Mouse (Mus musculus) limb, embryonic 14.5 days (tissue): ENCODE results near the gene Maml2. TPM values are rescaled to one million over a fixed set of nuclear protein-coding genes. Genes with fewer than 3 reads are reported as not detected.

Experiments
- ATAC-seq: fragments of 200-750 bp; cut with Nextera tagmentation; 2 replicates; pipeline ENCODE4 v1.8.0; 2017; ENCODE audit warnings: low read depth, moderate number of reproducible peaks, moderate TSS enrichment; ENCODE audit not compliant: low FRiP score
- DNase-seq: peaks from one replicate; pipeline ENCODE4 v3.0.0-alpha.2; 2015; ENCODE audit warnings: low spot score
- H3K27ac ChIP-seq: fragments of 300-500 bp; sonication (generic); replicated peaks from 2 replicates; pipeline ENCODE4 v1.5.1; 2014; ENCODE audit warnings: low read depth, mild to moderate bottlenecking, low read length, moderate library complexity, mixed read lengths
- H3K27me3 ChIP-seq: fragments of 300-500 bp; sonication (generic); 2 replicates; pipeline ENCODE4 v1.6.1; 2014; ENCODE audit warnings: low read length, mixed read lengths; ENCODE audit not compliant: control insufficient read depth, insufficient read depth
- H3K36me3 ChIP-seq: fragments of 300-500 bp; sonication (generic); 2 replicates; pipeline ENCODE4 v1.6.1; 2014; ENCODE audit warnings: mild to moderate bottlenecking, low read length, moderate library complexity, mixed read lengths; ENCODE audit not compliant: control insufficient read depth, insufficient read depth
- H3K4me1 ChIP-seq: fragments of 300-500 bp; sonication (generic); 2 replicates; pipeline ENCODE4 v1.6.1; 2014; ENCODE audit warnings: antibody characterized with exemption, low read length, mixed read lengths; ENCODE audit not compliant: control insufficient read depth, insufficient read depth
- H3K4me2 ChIP-seq: fragments of 300-500 bp; sonication (generic); replicated peaks from 2 replicates; pipeline ENCODE4 v1.6.1; 2014; ENCODE audit warnings: low read depth, mild to moderate bottlenecking, low read length, moderate library complexity; ENCODE audit not compliant: severe bottlenecking
- H3K4me3 ChIP-seq: fragments of 300-500 bp; sonication (generic); replicated peaks from 2 replicates; pipeline ENCODE4 v1.5.1; 2014; ENCODE audit warnings: low read length
- H3K9ac ChIP-seq: fragments of 300-500 bp; sonication (generic); 2 replicates; pipeline ENCODE4 v1.6.1; 2014; ENCODE audit warnings: mild to moderate bottlenecking, low read depth, low read length, moderate library complexity; ENCODE audit not compliant: severe bottlenecking
- H3K9me3 ChIP-seq: fragments of 300-500 bp; sonication (generic); 2 replicates; pipeline ENCODE4 v1.6.1; 2016; ENCODE audit warnings: low read length; ENCODE audit not compliant: control insufficient read depth
- POLR2A ChIP-seq: fragments of 200-500 bp; IDR thresholded peaks from 2 replicates; pipeline ENCODE4 v1.8.0; 2012; ENCODE audit warnings: inconsistent platforms, mild to moderate bottlenecking, moderate library complexity, borderline replicate concordance; ENCODE audit not compliant: insufficient read depth, insufficient read length; ENCODE audit errors: extremely low read depth
- WGBS: fragments of 180-500 bp; shearing (Covaris S2); extraction: QIAGEN DNeasy Blood & Tissue Kit; methylation state at CpG from one replicate; pipeline ENCODE4 v1.1.7; 2014; 5-methylcytosine and 5-hydroxymethylcytosine counted together
- polyA plus RNA-seq, 2 experiments: library from polyadenylated mRNA; depleted of rRNA in 1 of 2; stranded (reverse) in 1 of 2; unstranded in 1 of 2; fragments of >200 nt; fragmentation: Nextera tagmentation in 1 of 2; extraction: Ambion mirVana in 1 of 2; gene quantifications; 2 replicates each; pipeline versions ENCODE4 v1.2.1 to v1.2.3; 2012 to 2014

Gene Maml2
- polyA plus RNA-seq, 2 experiments, result 9.9 to 10.7 TPM

- Histone ChIP-seq H3K9ac (no peak overlapping the region), H3K27ac (no peak overlapping the region), H3K4me2 (no peak overlapping the region), H3K9me3 (no peaks in the 10 kb centered on the region), H3K4me1 (peaks cover 7% of the 10 kb centered on the region; the same call in 1 of the 2 replicates), H3K36me3 (no peaks in the 10 kb centered on the region), H3K27me3 (no peaks in the 10 kb centered on the region), H3K4me3 (no peak overlapping the region)
- 74% methylated on average over 3 of the region's 3 CpGs for WGBS
- ATAC-seq, result no peak
- TF ChIP-seq POLR2A, result no peak
- no peak for DNase-seq
These were observed 12.5 kb downstream of the Maml2 start for GRCm38 (mm10) chr9:13310236-13310635.

- DNase-seq (no peak), ATAC-seq (no peak)
- H3K27ac ChIP-seq, result no peak overlapping the region
- no peak overlapping the region for H3K4me3 ChIP-seq
- TF ChIP-seq POLR2A, result no peak
- no peaks in the 10 kb centered on the region for H3K27me3 ChIP-seq
- 47% methylated on average over 2 of the region's 2 CpGs for WGBS
- H3K36me3 ChIP-seq, result no peaks in the 10 kb centered on the region
- H3K4me2 ChIP-seq, result no peak overlapping the region
- no peak overlapping the region for H3K9ac ChIP-seq
- peaks cover 14% of the 10 kb centered on the region; the same call in 1 of the 2 replicates for H3K4me1 ChIP-seq
- no peaks in the 10 kb centered on the region for H3K9me3 ChIP-seq
These were observed 13.3 kb downstream of the Maml2 start for GRCm38 (mm10) chr9:13311094-13311493.

- no peaks in the 10 kb centered on the region for H3K36me3 ChIP-seq
- 92% methylated on average over 2 of the region's 2 CpGs for WGBS
- H3K27ac ChIP-seq, result no peak overlapping the region
These were observed 16.2 kb downstream of the Maml2 start for GRCm38 (mm10) chr9:13313923-13314322.

GRCm38 (mm10) chr9:13314577-13315004, 16.8 kb downstream of the Maml2 start:
- Histone ChIP-seq H3K36me3 (no peaks in the 10 kb centered on the region), H3K9ac (no peak overlapping the region), H3K27me3 (no peaks in the 10 kb centered on the region), H3K4me1 (peaks cover 14% of the 10 kb centered on the region; the same call in 1 of the 2 replicates), H3K27ac (no peak overlapping the region), H3K9me3 (no peaks in the 10 kb centered on the region), H3K4me3 (no peak overlapping the region), H3K4me2 (no peak overlapping the region)
- 62% methylated on average over 5 of the region's 5 CpGs for WGBS
- ATAC-seq (no peak), DNase-seq (peak; percentile 13)
- TF ChIP-seq POLR2A, result no peak

More at GRCm38 (mm10) chr9:13313923-13314322, 16.2 kb downstream of the Maml2 start:
- Histone ChIP-seq H3K4me1 (peaks cover 14% of the 10 kb centered on the region; the same call in 1 of the 2 replicates), H3K9ac (no peak overlapping the region), H3K4me3 (no peak overlapping the region), H3K27me3 (no peaks in the 10 kb centered on the region), H3K9me3 (no peaks in the 10 kb centered on the region), H3K4me2 (no peak overlapping the region)
- ATAC-seq (no peak), DNase-seq (no peak)
- no peak for TF ChIP-seq POLR2A

GRCm38 (mm10) chr9:13315393-13315792, 17.6 kb downstream of the Maml2 start:
- H3K36me3 ChIP-seq, result no peaks in the 10 kb centered on the region
- no peak for ATAC-seq
- no peaks in the 10 kb centered on the region for H3K27me3 ChIP-seq
- peaks cover 14% of the 10 kb centered on the region; the same call in 1 of the 2 replicates for H3K4me1 ChIP-seq
- H3K9me3 ChIP-seq, result no peaks in the 10 kb centered on the region
- no peak overlapping the region for H3K4me2 ChIP-seq
- no peak for DNase-seq
- H3K9ac ChIP-seq, result no peak overlapping the region
- no peak overlapping the region for H3K4me3 ChIP-seq
- WGBS, result 59% methylated on average over 5 of the region's 5 CpGs
- no peak for TF ChIP-seq POLR2A
- no peak overlapping the region for H3K27ac ChIP-seq

GRCm38 (mm10) chr9:13319566-13319965, 21.8 kb downstream of the Maml2 start:
- no peak for ATAC-seq
- Histone ChIP-seq H3K36me3 (no peaks in the 10 kb centered on the region), H3K4me3 (no peak overlapping the region), H3K4me1 (peaks cover 13% of the 10 kb centered on the region), H3K9ac (no peak overlapping the region), H3K27ac (no peak overlapping the region), H3K9me3 (no peaks in the 10 kb centered on the region), H3K27me3 (no peaks in the 10 kb centered on the region), H3K4me2 (no peak overlapping the region)
- DNase-seq, result no peak
- no peak for TF ChIP-seq POLR2A
- WGBS, result 87% methylated on average over 2 of the region's 2 CpGs
